Mouse (Mus musculus) telencephalon, adult 2 months (tissue): ENCODE results near the gene Ran.
"Not testable (repeated sequence)": the region's sequence is repeated elsewhere in the genome, so short reads cannot be mapped to it uniquely, and the experiment has no call there.

Experiments
- DNase-seq: peaks from one replicate; pipeline ENCODE4 v3.0.0-alpha.2; 2011; ENCODE audit warnings: low read depth, low spot score

Ran gene

GRCm38 (mm10) chr5:129019497-129020299 lies at the start of gene Ran:
Gene Ran (plus strand): TSS chr5:129020069.
- peak; percentile 86 for DNase-seq

GRCm38 (mm10) chr5:128970878-128971277 lies 49.0 kb upstream of the Ran start:
- no peak for DNase-seq

- DNase-seq: no peak
Observed at GRCm38 (mm10) chr5:128971298-128971697, 48.6 kb upstream of the Ran start.

GRCm38 (mm10) chr5:128976266-128976665 lies 43.6 kb upstream of the Ran start:
- DNase-seq: no peak

GRCm38 (mm10) chr5:128977466-128977865 lies 42.4 kb upstream of the Ran start:
- DNase-seq: not testable (repeated sequence)

GRCm38 (mm10) chr5:128978957-128979356 lies 40.9 kb upstream of the Ran start:
- no peak for DNase-seq

- DNase-seq: no peak
Observed at GRCm38 (mm10) chr5:128980857-128981256, 39.0 kb upstream of the Ran start.

- DNase-seq: no peak
Observed at GRCm38 (mm10) chr5:128981607-128982006, 38.3 kb upstream of the Ran start.

GRCm38 (mm10) chr5:128984536-128984935 lies 35.3 kb upstream of the Ran start:
- DNase-seq: no peak

GRCm38 (mm10) chr5:128985946-128986345 lies 33.9 kb upstream of the Ran start:
- no peak for DNase-seq

- DNase-seq: no peak
Observed at GRCm38 (mm10) chr5:128987141-128987954, 32.5 kb upstream of the Ran start.

GRCm38 (mm10) chr5:129000706-129001468 lies 19.0 kb upstream of the Ran start:
- no peak for DNase-seq

- DNase-seq: no peak
Observed at GRCm38 (mm10) chr5:129002571-129003011, 17.3 kb upstream of the Ran start.

- no peak for DNase-seq
Observed at GRCm38 (mm10) chr5:129005416-129005815, 14.5 kb upstream of the Ran start.

- no peak for DNase-seq
Observed at GRCm38 (mm10) chr5:129006031-129006788, 13.7 kb upstream of the Ran start.

- no peak for DNase-seq
Observed at GRCm38 (mm10) chr5:129007105-129007957, 12.5 kb upstream of the Ran start.

GRCm38 (mm10) chr5:129008008-129008407 lies 11.9 kb upstream of the Ran start:
- DNase-seq: no peak

GRCm38 (mm10) chr5:129008412-129008826 lies 11.4 kb upstream of the Ran start, which contains the start of gene Stx2:
Gene Stx2 (minus strand): TSS chr5:129008574.
- DNase-seq: peak; percentile 46

- no peak for DNase-seq
Observed at GRCm38 (mm10) chr5:129009577-129009976, 10.3 kb upstream of the Ran start.

GRCm38 (mm10) chr5:129010937-129011336 lies 8.9 kb upstream of the Ran start:
- DNase-seq: no peak
